Mouse (Mus musculus) E14TG2a.4 (cell line): ENCODE results near the gene Tmem245.

Experiments
- H3K27me3 ChIP-seq: 2 replicates; pipeline ENCODE4 v1.6.1; 2014; ENCODE audit warnings: low read length, control low read depth; ENCODE audit not compliant: insufficient read depth
- H3K36me3 ChIP-seq: 2 replicates; pipeline ENCODE4 v1.6.1; 2014; ENCODE audit warnings: low read length, control low read depth; ENCODE audit not compliant: insufficient read depth
- H3K4me1 ChIP-seq: replicated peaks from 2 replicates; pipeline ENCODE4 v1.6.1; 2014; ENCODE audit warnings: low read depth, low read length, control low read depth
- H3K4me3 ChIP-seq: replicated peaks from 2 replicates; pipeline ENCODE4 v1.5.1; 2014; ENCODE audit warnings: mild to moderate bottlenecking, low read length
- H3K9me3 ChIP-seq: 2 replicates; pipeline ENCODE4 v1.6.1; 2014; ENCODE audit warnings: low read length, control low read depth
- CTCF ChIP-seq: conservative IDR thresholded peaks from 2 replicates; pipeline ENCODE4 v1.5.1; 2014; ENCODE audit warnings: low read length
- NANOG ChIP-seq: IDR thresholded peaks from 2 replicates; pipeline ENCODE4 v1.6.1; 2014; ENCODE audit warnings: borderline replicate concordance, low read length, mixed read lengths
- POU5F1 ChIP-seq: IDR thresholded peaks from 2 replicates; pipeline ENCODE4 v1.6.1; 2014; ENCODE audit warnings: low read length, borderline replicate concordance

Gene Tmem245

GRCm38 (mm10) chr4:56946641-56947640 lies at the start of gene Tmem245:
Gene Tmem245 (minus strand): TSS chr4:56947437.
- H3K36me3 ChIP-seq = peaks cover 34% of the 10 kb centered on the region
- no peaks in the 10 kb centered on the region for H3K9me3 ChIP-seq
- TF ChIP-seq CTCF (no peak), NANOG (no peak), POU5F1 (no peak)
- no peaks in the 10 kb centered on the region for H3K27me3 ChIP-seq
- H3K4me3 ChIP-seq = peak within 1 kb of the TSS; percentile 94
- H3K4me1 ChIP-seq = peaks cover 79% of the 10 kb centered on the region

GRCm38 (mm10) chr4:56993331-56993730 lies 46.1 kb upstream of the Tmem245 start:
- H3K9me3 ChIP-seq = peaks cover 6% of the 10 kb centered on the region
- H3K4me3 ChIP-seq = no peak overlapping the region
- no peak for TF ChIP-seq POU5F1
- no peak for TF ChIP-seq CTCF
- no peak for TF ChIP-seq NANOG
- peaks cover 10% of the 10 kb centered on the region for H3K4me1 ChIP-seq
- no peaks in the 10 kb centered on the region for H3K36me3 ChIP-seq
- peaks cover 51% of the 10 kb centered on the region for H3K27me3 ChIP-seq

- Histone ChIP-seq H3K4me1 (peaks cover 10% of the 10 kb centered on the region), H3K36me3 (no peaks in the 10 kb centered on the region), H3K9me3 (peaks cover 6% of the 10 kb centered on the region), H3K4me3 (no peak overlapping the region), H3K27me3 (peaks cover 65% of the 10 kb centered on the region)
- no peak for TF ChIP-seq CTCF
- TF ChIP-seq POU5F1 = no peak
- no peak for TF ChIP-seq NANOG
These were observed 44.7 kb upstream of the Tmem245 start for GRCm38 (mm10) chr4:56991951-56992350.

GRCm38 (mm10) chr4:56990215-56990584 lies 43.0 kb upstream of the Tmem245 start, which contains the start of gene Frrs1l:
Gene Frrs1l (minus strand): TSS chr4:56990391.
- no peaks in the 10 kb centered on the region for H3K36me3 ChIP-seq
- H3K27me3 ChIP-seq = peaks cover 74% of the 10 kb centered on the region
- no peaks in the 10 kb centered on the region for H3K9me3 ChIP-seq
- H3K4me1 ChIP-seq = peaks cover 10% of the 10 kb centered on the region
- TF ChIP-seq POU5F1 (no peak), NANOG (no peak), CTCF (no peak)
- peak within 1 kb of the TSS; percentile 83 for H3K4me3 ChIP-seq

- Histone ChIP-seq H3K4me3 (peak overlapping the region; percentile 83), H3K27me3 (peaks cover 74% of the 10 kb centered on the region), H3K9me3 (no peaks in the 10 kb centered on the region), H3K4me1 (peaks cover 10% of the 10 kb centered on the region), H3K36me3 (no peaks in the 10 kb centered on the region)
- TF ChIP-seq NANOG (no peak), POU5F1 (no peak), CTCF (no peak)
These were observed 42.4 kb upstream of the Tmem245 start for GRCm38 (mm10) chr4:56989431-56990214.

- Histone ChIP-seq H3K27me3 (peaks cover 3% of the 10 kb centered on the region; the same call in 1 of the 2 replicates), H3K4me3 (no peak overlapping the region), H3K9me3 (no peaks in the 10 kb centered on the region), H3K4me1 (peaks cover 17% of the 10 kb centered on the region), H3K36me3 (no peaks in the 10 kb centered on the region)
- TF ChIP-seq NANOG (no peak), CTCF (no peak), POU5F1 (no peak)
These were observed 18.4 kb upstream of the Tmem245 start for GRCm38 (mm10) chr4:56965586-56966179.

- no peaks in the 10 kb centered on the region for H3K9me3 ChIP-seq
- peaks cover 3% of the 10 kb centered on the region; the same call in 1 of the 2 replicates for H3K27me3 ChIP-seq
- H3K4me3 ChIP-seq = no peak overlapping the region
- H3K4me1 ChIP-seq = peaks cover 17% of the 10 kb centered on the region
- TF ChIP-seq CTCF = no peak
- no peak for TF ChIP-seq NANOG
- no peak for TF ChIP-seq POU5F1
- H3K36me3 ChIP-seq = no peaks in the 10 kb centered on the region
These were observed 16.4 kb upstream of the Tmem245 start for GRCm38 (mm10) chr4:56963687-56964086.
